27 mouse cellular contexts compared by ENCODE assay signal in the genomic region with DNA sequence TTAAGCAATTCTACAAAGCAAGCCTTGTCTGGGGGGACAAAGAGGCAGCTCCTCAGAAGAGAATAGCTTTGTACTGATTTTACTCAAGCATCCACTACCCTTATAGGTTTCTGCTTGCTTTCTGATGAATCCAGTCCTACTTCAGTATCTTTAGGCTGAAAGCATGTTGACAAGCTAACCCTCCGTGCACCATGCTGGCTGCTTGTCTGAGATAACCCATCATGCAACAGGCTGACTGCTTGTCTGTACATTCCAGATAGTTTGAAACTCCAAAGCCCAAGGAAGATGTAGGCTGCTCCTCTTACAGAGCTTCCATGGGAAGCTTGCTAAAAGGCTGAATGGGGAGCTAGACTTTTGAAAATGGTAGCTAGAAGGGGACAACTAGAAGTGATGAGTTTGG. TPM values are rescaled to one million over a fixed set of nuclear protein-coding genes. Genes with fewer than 3 reads are reported as not detected.
"Had no signal": no experiment of that assay in that cellular context is flagged by ENCODE, and none has a peak within 500 bp of the region (broad histone marks: within the 10 kb centered on the region; RNA-seq: fewer than 3 reads in every experiment).

No protein-coding gene starts in this region.

- DNase-seq: lung, adult 2 months; lung, postnatal 14 days; lung, postnatal 4 days; retina, postnatal 1 day; right cerebral cortex, adult 18-20 months; right cerebral cortex, postnatal 25 days; right cerebral cortex, postnatal 4 days; spleen, adult 18-20 months; thymus, adult 18-20 months; thymus, postnatal 14 days; thymus, postnatal 36 days had no signal

- H3K9me3 ChIP-seq: limb, embryonic 15.5 days; lung, embryonic 15.5 days; megakaryocyte, embryonic 14.5 days; midbrain, embryonic 10.5 days; midbrain, embryonic 13.5 days; midbrain, embryonic 15.5 days; neural tube, embryonic 12.5 days had no signal

- H3K4me2 ChIP-seq: limb, embryonic 15.5 days; lung, embryonic 15.5 days; midbrain, embryonic 13.5 days; midbrain, embryonic 15.5 days; neural tube, embryonic 12.5 days had no signal

- H3K4me1 ChIP-seq: limb, embryonic 15.5 days; lung, embryonic 15.5 days; midbrain, embryonic 10.5 days; midbrain, embryonic 13.5 days; midbrain, embryonic 15.5 days; neural tube, embryonic 12.5 days had no signal

- H3K27me3 ChIP-seq: limb, embryonic 15.5 days; lung, embryonic 15.5 days; megakaryocyte, embryonic 14.5 days; midbrain, embryonic 13.5 days; midbrain, embryonic 15.5 days; neural tube, embryonic 12.5 days had no signal

- H3K27ac ChIP-seq: limb, embryonic 15.5 days; liver, embryonic 14.5 days; lung, embryonic 15.5 days; midbrain, embryonic 10.5 days; midbrain, embryonic 13.5 days; midbrain, embryonic 15.5 days; neural tube, embryonic 12.5 days had no signal

- H3K4me3 ChIP-seq: limb, embryonic 15.5 days; lung, embryonic 15.5 days; megakaryocyte, embryonic 14.5 days; midbrain, embryonic 10.5 days; midbrain, embryonic 13.5 days; midbrain, embryonic 15.5 days; neural tube, embryonic 12.5 days had no signal

- H3K9ac ChIP-seq: limb, embryonic 15.5 days; liver, embryonic 14.5 days; lung, embryonic 15.5 days; midbrain, embryonic 13.5 days; midbrain, embryonic 15.5 days; neural tube, embryonic 12.5 days had no signal

- H3K36me3 ChIP-seq: limb, embryonic 15.5 days; lung, embryonic 15.5 days; midbrain, embryonic 10.5 days; midbrain, embryonic 13.5 days; midbrain, embryonic 15.5 days; neural tube, embryonic 12.5 days had no signal

- ATAC-seq: lung, postnatal 0 days; midbrain, embryonic 13.5 days; midbrain, embryonic 15.5 days had no signal

RNA-seq across cellular contexts. Expression of gene Fam81b, which starts 1.7 kb away (rescaled TPM):
- total RNA-seq: midbrain, postnatal 0 days; monocyte, adult 5-6 weeks; neutrophil, adult 5-6 weeks had no signal
- polyA plus RNA-seq: limb, embryonic 15.5 days; liver, embryonic 14.5 days; liver, embryonic 16.5 days; neural tube, embryonic 12.5 days; small intestine, adult 2 months; stomach, embryonic 16.5 days; urinary bladder, adult 2 months had no signal
